Mouse (Mus musculus) forebrain, postnatal 0 days (tissue): ENCODE measurements around the gene Brd4. TPM values are rescaled to one million over a fixed set of nuclear protein-coding genes. Genes with fewer than 3 reads are reported as not detected.
A peak's percentile ranks its signal among the peaks of the same experiment; 100 is the strongest.

Experiments used
- ATAC-seq: fragments of 200-750 bp; cut with Nextera tagmentation; 2 replicates; pipeline ENCODE4 v1.8.0; 2017; ENCODE audit warnings: mild to moderate bottlenecking, moderate library complexity
- DNase-seq: peaks from one replicate; pipeline ENCODE4 v3.0.0-alpha.2; 2015
- H3K27ac ChIP-seq: fragments of 300-500 bp; sonication (generic); 2 replicates; pipeline ENCODE4 v1.5.1; 2014; ENCODE audit warnings: low read depth, mild to moderate bottlenecking, antibody characterized with exemption, low read length, moderate library complexity, mixed read lengths
- H3K27me3 ChIP-seq: fragments of 300-500 bp; sonication (generic); 2 replicates; pipeline ENCODE4 v1.6.1; 2014; ENCODE audit warnings: mild to moderate bottlenecking, low read length, mixed read lengths; ENCODE audit not compliant: insufficient read depth
- H3K36me3 ChIP-seq: fragments of 300-500 bp; sonication (generic); 2 replicates; pipeline ENCODE4 v1.6.1; 2014; ENCODE audit warnings: mild to moderate bottlenecking, moderate library complexity; ENCODE audit not compliant: insufficient read depth
- H3K4me1 ChIP-seq: fragments of 300-500 bp; sonication (generic); 2 replicates; pipeline ENCODE4 v1.6.1; 2014; ENCODE audit warnings: antibody characterized with exemption; ENCODE audit not compliant: insufficient read depth
- H3K4me2 ChIP-seq: fragments of 300-500 bp; sonication (generic); 2 replicates; pipeline ENCODE4 v1.6.1; 2014; ENCODE audit warnings: low read depth, mild to moderate bottlenecking, moderate library complexity
- H3K4me3 ChIP-seq: fragments of 300-500 bp; sonication (generic); 2 replicates; pipeline ENCODE4 v1.5.1; 2014; ENCODE audit warnings: low read depth, low read length, mixed read lengths
- H3K9ac ChIP-seq: fragments of 300-500 bp; sonication (generic); 2 replicates; pipeline ENCODE4 v1.6.1; 2014; ENCODE audit warnings: mild to moderate bottlenecking
- H3K9me3 ChIP-seq: fragments of 300-500 bp; sonication (generic); 2 replicates; pipeline ENCODE4 v1.6.1; 2016; ENCODE audit warnings: low read length
- CTCF ChIP-seq: sonication (generic); IDR thresholded peaks from 2 replicates; pipeline ENCODE4 v1.5.1; 2016; ENCODE audit warnings: antibody characterized with exemption, control low read depth, low read depth
- WGBS: fragments of 180-500 bp; shearing (Covaris S2); extraction: QIAGEN DNeasy Blood & Tissue Kit; methylation state at CpG from one replicate; pipeline ENCODE4 v1.1.7; 2014; 5-methylcytosine and 5-hydroxymethylcytosine counted together
- polyA plus RNA-seq: library from polyadenylated mRNA; unstranded; fragments of >200 nt; fragmentation: Nextera tagmentation; extraction: Ambion mirVana; gene quantifications from 2 replicates; pipeline ENCODE4 v1.2.1, GENCODE M21; 2015
- total RNA-seq: library from RNA; depleted of rRNA; stranded (reverse); fragments of >200 nt; gene quantifications from 2 replicates; pipeline ENCODE4 v1.2.3, GENCODE M21; 2014

The Brd4 gene
- total and polyA plus RNA-seq, 2 experiments from 2014 or later: 37.7 to 85.6 TPM

GRCm38 (mm10) chr17:32179621-32180491, 104.7 kb downstream of the Brd4 start:
- Histone ChIP-seq H3K27ac (peak overlapping the region; percentile 67), H3K4me1 (no peaks in the 10 kb centered on the region), H3K9me3 (no peaks in the 10 kb centered on the region), H3K36me3 (no peaks in the 10 kb centered on the region), H3K4me3 (no peak overlapping the region), H3K9ac (no peak overlapping the region), H3K4me2 (no peak overlapping the region), H3K27me3 (no peaks in the 10 kb centered on the region)
- ATAC-seq (peak; percentile 81), DNase-seq (peak; percentile 37)
- WGBS: 24% methylated on average over 11 of the region's 11 CpGs
- TF ChIP-seq CTCF: no peak

GRCm38 (mm10) chr17:32176919-32177318, 107.6 kb downstream of the Brd4 start:
- H3K36me3 ChIP-seq: no peaks in the 10 kb centered on the region
- H3K27me3 ChIP-seq: no peaks in the 10 kb centered on the region
- H3K4me3 ChIP-seq: no peak overlapping the region
- H3K4me2 ChIP-seq: no peak overlapping the region
- 92% methylated on average over 4 of the region's 4 CpGs for WGBS
- no peaks in the 10 kb centered on the region for H3K9me3 ChIP-seq
- no peaks in the 10 kb centered on the region for H3K4me1 ChIP-seq
- no peak overlapping the region for H3K27ac ChIP-seq
- no peak for DNase-seq
- no peak for ATAC-seq
- H3K9ac ChIP-seq: no peak overlapping the region
- TF ChIP-seq CTCF: no peak

GRCm38 (mm10) chr17:32173166-32173565, 111.4 kb downstream of the Brd4 start:
- Histone ChIP-seq H3K27me3 (no peaks in the 10 kb centered on the region), H3K27ac (no peak overlapping the region), H3K4me3 (no peak overlapping the region), H3K9ac (no peak overlapping the region), H3K9me3 (no peaks in the 10 kb centered on the region), H3K36me3 (no peaks in the 10 kb centered on the region), H3K4me2 (no peak overlapping the region), H3K4me1 (no peaks in the 10 kb centered on the region)
- no peak for TF ChIP-seq CTCF
- WGBS: 70% methylated on average over 7 of the region's 7 CpGs
- DNase-seq (no peak), ATAC-seq (no peak)

- ATAC-seq (no peak), DNase-seq (no peak)
- TF ChIP-seq CTCF: no peak
- Histone ChIP-seq H3K4me3 (no peak overlapping the region), H3K27ac (no peak overlapping the region), H3K4me1 (no peaks in the 10 kb centered on the region), H3K9me3 (no peaks in the 10 kb centered on the region), H3K36me3 (no peaks in the 10 kb centered on the region), H3K27me3 (no peaks in the 10 kb centered on the region), H3K9ac (no peak overlapping the region), H3K4me2 (no peak overlapping the region)
- WGBS: 80% methylated on average over 2 of the region's 2 CpGs
Measured at GRCm38 (mm10) chr17:32172485-32172884, 112.0 kb downstream of the Brd4 start.

- no peak overlapping the region for H3K4me2 ChIP-seq
Measured at GRCm38 (mm10) chr17:32169518-32170225, 114.8 kb downstream of the Brd4 start.

DNA sequence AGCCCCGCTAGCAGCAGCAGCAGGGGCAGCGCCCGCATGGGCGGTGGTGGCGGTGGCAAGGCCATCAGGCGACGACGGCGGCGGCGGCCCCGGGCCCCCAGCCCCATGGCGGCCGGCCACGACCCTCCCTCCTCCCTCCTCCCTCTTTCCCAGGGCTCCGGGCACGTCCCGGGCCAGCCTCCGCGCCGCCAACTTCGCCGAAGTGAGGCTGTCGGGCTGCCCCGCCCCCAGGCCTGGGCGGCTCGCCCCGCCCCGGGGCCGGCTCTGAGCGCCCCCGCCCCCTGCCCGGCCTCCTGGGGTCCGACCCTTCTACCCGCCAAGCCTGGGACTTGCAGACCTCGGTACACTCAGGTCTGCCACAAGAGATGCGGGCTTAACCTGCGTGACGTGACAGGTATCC, 117.8 kb downstream of the Brd4 start, which contains the start of gene Notch3:
TSS of gene Notch3 (minus strand) at position 166 of the 400 bp plus-strand sequence.
- DNase-seq: peak; percentile 59
- peak within 1 kb of the TSS; percentile 77 for H3K27ac ChIP-seq
- ATAC-seq: peak; percentile 13; the same call in 1 of the 2 replicates
- WGBS: under 1% methylated on average over 39 of the region's 39 CpGs
- no peaks in the 10 kb centered on the region for H3K27me3 ChIP-seq
- H3K4me1 ChIP-seq: peaks cover 8% of the 10 kb centered on the region
- H3K36me3 ChIP-seq: no peaks in the 10 kb centered on the region
- H3K4me2 ChIP-seq: peak within 1 kb of the TSS; percentile 93
- no peaks in the 10 kb centered on the region for H3K9me3 ChIP-seq
- peak within 1 kb of the TSS; percentile 52 for H3K4me3 ChIP-seq
- no peak for TF ChIP-seq CTCF
- peak within 1 kb of the TSS; percentile 69 for H3K9ac ChIP-seq

More at GRCm38 (mm10) chr17:32169518-32170225, 114.8 kb downstream of the Brd4 start:
- H3K9me3 ChIP-seq: no peaks in the 10 kb centered on the region
- 77% methylated on average over 4 of the region's 4 CpGs for WGBS
- H3K27me3 ChIP-seq: no peaks in the 10 kb centered on the region
- ATAC-seq: no peak
- no peak overlapping the region for H3K27ac ChIP-seq
- H3K4me1 ChIP-seq: peaks cover 5% of the 10 kb centered on the region
- no peak overlapping the region for H3K4me3 ChIP-seq
- TF ChIP-seq CTCF: no peak
- no peak overlapping the region for H3K9ac ChIP-seq
- DNase-seq: no peak
- H3K36me3 ChIP-seq: no peaks in the 10 kb centered on the region
